Mouse (Mus musculus) T-helper 2 cell (primary cell): ENCODE results near the gene Pld1.

ENCODE experiments used
- in situ Hi-C: fragments of 300-600 bp; cut with MboI, MseI; formaldehyde crosslinking; loops from one replicate; pipeline ENCODE4 v1.15.1; 2025; ENCODE audit warnings: high pct_unique_total_duplicates

Gene Pld1

DNA sequence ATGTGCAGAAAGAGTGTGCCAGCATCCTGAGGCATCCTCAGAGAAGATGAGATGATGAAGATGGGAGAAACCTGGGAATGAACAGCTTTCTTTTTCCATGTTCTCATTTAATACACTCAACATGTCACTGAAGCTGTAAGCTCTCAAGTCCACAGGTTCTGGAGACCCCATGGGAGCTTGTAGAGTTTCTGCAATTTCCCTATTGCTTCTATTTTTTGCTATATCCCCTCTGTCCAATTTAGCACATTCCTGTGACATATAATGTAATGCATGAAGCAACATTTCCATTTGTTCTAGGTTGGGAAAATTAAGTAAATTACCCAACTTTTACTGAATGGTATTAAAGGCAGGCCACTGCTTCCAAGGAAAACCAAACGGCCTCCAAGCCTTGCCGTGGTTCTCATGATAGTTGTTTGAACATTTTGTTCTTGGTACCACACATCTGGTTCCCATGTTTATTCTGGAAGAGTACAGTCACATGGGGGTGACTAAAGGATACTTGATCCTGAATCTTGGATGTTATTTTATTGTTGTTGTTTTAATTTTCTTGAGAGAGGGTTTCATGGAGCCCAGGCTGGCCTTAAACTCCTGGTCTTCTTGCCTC is 52.7 kb downstream of the Pld1 start:
- in situ Hi-C loops = no loop called here

DNA sequence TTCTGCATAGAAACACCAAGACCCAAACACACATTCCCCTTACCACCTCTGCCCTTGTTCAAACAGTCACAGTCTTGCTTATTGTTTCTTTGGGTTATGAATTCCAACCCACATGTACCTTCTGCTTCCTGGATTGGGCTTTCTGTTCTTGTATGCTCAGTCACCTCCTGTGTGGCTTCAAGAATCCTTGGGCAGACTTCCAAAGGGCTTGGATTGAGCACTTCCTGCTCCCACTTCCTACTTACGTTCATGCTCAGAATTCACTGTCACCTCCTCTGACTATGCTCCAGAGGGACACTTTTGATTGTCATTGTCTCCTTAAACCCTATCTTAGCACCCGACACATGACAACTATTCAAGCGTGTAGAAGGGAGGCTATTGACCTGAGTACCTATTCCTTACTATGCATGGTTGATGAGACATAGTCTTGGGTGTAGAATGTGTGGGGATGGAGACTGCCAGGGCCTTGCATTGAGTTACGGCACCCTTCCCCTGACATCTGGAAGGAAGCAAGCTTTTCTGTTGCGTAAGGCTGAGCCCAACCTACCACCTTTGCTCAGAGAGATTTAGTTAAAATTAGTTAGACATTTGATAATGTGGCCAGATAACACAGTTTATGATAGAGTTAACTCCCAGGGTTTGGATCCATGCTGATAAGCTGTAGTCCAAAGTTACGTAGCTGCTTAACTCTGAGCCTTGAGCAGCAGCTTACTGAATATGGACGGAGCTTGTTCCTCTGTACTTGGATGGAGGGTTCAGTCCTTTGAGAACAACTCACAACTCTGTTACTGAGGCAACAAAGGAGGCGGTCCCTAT is 55.9 kb downstream of the Pld1 start:
- in situ Hi-C loops = no loop called here

DNA sequence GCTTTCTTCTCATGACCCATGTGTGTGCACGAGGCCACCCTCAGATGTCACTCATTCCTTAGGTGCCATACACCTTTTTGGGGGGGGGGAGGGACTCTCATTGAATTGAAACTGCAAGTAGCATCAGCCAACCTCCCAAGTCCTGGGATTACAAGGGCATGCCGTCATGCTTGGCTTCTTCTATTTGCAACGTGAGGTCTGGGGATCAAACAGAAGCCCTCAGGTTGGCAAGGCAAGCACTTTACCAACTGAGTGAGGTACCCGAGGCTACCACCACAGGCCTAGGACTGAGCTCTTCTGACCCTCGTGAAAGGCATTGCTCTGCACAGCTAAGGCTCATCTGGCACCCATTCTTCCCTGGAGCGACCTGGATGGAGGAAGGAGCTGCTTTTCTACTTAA is 65.8 kb downstream of the Pld1 start:
- in situ Hi-C loops = no loop called here

DNA sequence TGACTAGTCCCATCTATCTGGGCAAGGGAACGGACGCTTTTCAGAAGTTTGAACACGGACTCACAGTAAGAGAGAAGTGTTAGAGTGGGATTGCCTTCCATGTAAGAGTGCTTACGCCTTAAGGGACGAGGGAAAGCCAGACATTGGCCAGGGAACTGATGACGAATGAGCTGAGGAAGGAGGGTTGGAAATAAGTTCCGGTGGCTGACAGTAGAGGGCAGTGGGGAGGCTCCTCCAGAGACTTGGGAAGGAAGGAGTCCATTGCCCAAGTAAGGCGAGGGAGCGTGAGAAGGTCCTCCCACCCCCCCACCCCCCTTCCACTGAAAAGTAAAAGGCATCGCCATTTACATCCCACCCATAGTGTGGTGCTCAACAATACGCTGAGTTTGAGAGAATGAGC is 69.2 kb downstream of the Pld1 start:
- in situ Hi-C loops = no loop called here

DNA sequence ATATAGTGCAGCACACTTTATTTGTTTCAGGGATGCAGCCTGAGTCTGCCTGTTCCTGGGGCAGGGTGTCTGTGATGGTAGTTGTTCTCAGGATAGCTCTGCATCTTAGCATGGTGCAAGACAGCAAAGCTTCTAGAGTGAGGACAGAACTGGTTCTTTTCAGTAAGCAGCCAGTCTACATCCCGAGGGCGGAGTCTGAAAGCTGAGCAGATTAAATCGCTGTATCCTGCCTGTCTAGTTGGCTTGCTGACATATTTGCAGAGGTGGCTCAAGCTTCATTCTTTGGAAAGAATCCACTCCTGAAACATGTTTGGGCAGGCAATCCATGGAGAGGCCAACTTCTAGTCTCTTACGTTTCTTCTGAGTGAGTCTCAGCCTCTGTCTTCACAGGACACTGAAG is 69.9 kb downstream of the Pld1 start:
- in situ Hi-C loops = no loop called here

DNA sequence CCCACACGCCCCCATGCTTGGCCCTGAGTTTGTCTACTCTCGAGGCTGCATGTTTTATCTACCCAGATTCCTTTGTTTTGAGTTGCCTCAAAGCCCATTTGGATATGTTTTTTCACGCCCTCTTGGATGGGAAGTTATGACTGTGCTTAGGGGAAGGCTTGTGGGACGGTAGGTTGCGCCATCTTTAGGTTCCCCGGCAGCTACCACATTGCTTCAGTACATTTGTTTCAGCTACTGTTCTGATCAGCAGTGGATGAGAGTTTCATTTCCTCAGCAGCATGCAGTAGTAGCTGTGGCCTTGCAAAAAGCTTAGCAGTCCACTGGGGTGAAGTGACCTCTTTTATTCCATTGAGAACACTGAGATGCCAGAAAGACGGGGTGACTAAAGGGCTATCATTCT is 73.7 kb downstream of the Pld1 start:
- in situ Hi-C loops = no loop called here

DNA sequence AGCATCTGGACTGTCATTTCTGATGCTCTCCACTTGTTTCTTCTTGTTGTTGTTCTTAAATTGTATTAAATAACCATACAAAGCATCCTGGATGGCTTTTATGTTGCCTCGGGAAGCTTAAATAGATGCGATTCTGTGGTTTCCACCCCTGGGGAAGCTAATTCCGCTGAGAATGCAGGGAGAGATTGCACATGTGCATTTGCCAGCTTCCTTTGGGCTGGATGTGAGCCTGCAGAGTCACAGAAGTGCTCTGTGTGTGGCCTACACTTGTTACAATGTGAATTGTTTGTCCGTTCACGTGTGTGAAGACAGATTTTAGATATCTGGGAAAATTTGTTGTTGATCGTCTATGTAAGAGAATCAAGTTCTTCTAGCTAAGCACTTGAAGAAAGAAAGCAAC is 74.9 kb downstream of the Pld1 start:
- in situ Hi-C loops = no loop called here

DNA sequence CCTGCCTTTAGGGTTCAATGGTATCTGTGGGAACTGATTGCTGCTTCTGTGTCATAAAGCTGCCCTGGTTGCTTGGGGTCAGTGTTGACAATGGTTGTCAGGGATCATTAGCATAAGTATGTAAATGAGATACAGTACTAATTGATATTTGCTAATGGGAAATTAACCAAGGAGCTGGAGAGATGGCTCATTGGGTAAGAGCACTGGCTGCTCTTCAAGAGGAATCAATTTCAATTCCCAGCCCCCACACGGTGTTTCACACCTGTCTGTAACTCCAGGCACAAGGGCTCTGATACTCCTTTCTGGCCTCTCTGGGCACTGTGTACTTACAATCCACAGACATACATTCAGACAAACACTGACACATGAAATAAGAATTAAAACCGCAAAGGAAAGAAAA is 78.5 kb downstream of the Pld1 start:
- in situ Hi-C loops = no loop called here

DNA sequence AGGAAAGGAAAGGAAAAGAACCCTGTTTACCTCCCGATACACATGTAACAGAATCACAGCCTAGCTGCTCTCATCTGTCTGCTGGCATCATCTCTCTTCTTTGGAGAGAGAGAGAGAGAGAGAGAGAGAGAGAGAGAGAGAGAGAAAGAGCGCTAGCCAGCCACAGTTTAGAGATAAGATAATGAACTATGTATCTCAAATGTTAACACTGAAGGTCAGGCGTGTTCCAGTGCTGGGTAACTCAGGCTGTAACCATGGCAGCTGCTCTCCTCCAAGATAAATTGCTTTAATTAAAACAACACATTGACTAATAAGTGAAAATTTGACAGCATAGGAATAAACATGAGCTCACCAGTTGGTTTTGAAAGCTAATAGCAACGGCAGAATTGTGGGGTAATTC is 81.2 kb downstream of the Pld1 start:
- in situ Hi-C loops = no loop called here

DNA sequence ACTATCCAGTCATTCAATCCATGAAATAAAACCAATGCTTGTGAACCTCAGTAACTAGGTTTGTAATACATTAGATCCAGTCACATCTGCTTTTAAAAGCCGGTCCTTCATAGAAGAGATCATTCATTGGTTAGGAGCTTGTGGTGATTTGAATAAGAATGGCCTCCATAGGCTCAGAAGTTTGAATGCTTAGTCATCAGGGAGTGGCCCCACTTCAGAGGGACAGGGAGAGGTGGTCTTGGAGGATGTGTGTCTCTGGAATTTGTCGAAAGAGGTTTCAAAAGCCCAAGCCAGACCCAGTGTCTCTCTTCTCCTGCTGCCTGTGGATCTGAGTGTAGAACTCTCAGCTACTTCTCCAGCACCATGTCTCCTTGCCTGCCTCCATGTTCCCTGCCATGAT is 81.9 kb downstream of the Pld1 start:
- in situ Hi-C loops = no loop called here

DNA sequence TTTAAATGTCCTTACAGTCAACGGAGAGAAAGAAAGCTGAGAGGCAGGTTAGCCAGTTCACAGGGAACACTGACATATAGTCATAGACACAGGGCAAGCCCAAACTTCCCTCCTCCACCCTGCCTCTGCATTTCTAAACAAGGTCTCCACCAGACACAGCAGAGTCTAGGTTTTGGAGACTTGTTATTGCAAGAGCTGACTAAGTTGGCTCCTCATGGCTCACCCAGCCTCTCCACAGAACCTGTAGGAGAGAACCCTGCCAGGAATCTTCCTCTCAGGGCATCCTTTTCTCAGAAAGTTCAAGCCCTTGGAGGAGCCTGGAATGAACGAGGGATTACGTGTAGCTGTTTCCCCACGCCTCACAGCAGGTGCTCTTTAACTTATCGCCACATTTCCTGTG is 83.7 kb downstream of the Pld1 start:
- in situ Hi-C loops = no loop called here

DNA sequence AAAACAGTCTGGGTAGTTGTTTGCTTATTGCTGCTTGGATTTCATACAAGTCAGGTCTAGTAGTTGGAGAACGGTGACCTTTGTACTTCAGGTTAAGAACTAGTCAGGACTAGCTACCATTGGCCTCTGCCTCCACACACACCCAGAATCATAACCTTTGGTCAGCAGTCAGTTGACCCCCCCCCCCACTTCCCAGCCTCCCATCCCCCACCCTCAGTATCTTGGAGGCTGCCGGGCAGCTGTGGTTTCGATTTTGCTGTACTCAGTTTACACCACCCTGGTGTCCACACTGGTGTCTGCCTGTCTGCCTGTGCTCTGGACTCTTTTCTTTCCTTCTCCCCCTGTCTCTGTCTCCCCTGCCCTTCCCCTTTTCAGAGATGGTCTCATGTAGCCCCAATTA is 88.4 kb downstream of the Pld1 start:
- in situ Hi-C loops = no loop called here

DNA sequence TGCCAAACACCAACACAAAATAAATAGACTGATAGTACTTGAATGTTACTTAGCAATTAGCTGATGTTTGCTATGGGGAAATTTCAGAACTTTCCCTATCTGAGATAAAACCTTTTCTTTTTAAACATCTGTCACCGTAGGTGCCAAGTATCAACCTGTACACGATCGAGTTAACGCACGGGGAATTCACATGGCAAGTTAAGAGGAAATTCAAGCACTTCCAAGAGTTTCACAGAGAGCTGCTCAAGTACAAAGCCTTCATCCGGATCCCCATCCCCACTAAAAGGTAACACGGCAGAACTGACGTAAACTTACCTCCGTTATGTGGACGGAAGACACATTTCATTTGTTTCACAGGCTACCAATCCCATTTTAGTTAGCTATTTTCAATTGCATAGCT is 90.0 kb downstream of the Pld1 start:
- in situ Hi-C loops = no loop called here

DNA sequence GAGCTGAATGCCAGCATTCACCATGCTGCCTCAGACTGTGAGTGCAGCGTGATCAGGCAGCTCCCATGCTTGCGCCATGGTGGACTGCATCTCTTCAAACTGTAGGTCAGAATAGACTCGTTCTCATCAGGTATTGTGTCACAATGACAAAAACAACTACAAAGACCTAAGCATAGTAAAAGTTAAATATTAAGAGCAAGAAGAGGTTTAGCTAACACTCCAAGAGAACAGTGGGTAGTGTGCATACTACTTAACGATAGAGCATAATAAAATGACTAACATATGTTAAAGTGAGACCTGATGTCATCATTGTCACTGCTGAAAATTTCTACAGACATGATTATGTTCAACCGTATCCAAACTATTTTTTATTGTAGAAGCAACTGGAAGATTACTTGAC is 92.4 kb downstream of the Pld1 start:
- in situ Hi-C loops = no loop called here

DNA sequence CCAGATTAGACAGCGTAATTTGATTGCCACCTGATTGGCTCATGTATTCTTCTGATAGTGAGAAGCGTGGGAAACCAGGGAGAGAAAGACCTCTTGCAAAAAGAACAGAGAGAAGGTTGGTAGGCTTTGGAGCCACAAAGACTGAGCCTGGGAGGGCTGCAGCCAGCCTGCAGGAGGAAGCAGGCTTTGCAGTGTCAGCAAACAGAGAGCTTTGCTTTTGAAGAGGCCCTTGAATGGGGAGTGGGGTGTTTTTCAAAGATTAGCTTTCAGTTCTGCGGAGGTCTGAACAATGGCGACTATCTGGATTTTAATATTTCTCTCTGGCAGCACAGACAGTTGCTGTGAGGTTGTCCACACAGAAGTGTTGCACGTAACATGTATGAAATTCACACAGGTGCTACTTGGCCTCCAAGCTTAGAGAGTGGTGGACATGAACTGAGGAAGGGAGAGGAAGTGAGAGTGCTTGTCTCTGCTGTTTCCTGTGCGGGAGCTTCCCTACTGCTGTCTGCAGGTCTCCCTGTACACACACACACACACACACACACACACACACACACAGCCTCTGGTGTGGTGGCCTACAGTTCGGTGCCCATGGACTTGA is 93.2 kb downstream of the Pld1 start:
- in situ Hi-C loops = no loop called here

DNA sequence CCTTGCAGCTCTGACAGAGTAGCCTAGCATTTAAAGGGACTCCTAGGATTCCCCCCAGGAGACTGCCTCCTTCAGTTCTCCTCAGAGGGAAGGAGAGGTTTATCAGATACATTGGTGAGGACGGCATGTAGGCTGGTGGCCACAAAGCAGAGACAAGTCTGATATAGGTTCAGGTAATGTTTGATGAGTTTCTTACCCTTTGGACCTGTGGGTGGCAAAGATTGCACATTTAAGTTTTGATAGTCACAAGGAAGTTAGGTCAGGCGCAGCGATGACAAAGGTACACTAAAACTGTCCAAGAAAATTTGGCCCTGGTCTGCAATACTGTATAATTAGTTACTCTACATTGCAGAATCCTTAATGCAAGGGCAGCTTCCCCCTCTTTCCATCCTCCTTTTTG is 95.4 kb downstream of the Pld1 start:
- in situ Hi-C loops = no loop called here

DNA sequence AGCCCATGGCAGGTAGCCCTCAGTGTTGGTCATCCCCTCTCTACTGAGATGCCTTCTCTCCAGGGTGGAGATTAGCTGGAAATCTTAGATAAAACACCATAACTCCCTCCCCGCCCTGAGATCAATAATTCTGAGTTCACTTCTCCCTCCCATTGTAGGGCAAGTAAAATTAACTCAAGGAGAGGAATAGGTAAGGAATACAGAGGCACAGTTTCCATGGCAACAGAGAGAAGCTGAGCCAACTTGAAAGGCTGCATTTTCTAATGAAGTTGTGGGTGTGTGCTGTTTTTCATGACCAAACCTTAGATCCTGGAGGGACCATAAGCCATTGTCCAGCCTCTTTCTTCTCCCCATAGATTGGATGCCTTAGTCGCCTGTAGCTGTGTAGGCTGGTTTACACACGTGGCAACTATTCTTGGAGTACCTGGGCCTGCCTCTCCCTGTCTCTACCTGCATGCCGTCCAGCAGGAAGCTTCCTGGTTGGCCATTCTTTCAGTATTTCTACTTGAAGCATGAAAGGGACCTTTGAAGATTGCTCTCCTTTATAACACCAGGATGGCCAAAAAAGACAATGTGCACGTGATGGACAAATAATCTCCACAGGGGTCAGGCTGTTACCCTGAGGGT is 96.3 kb downstream of the Pld1 start:
- in situ Hi-C loops = no loop called here

DNA sequence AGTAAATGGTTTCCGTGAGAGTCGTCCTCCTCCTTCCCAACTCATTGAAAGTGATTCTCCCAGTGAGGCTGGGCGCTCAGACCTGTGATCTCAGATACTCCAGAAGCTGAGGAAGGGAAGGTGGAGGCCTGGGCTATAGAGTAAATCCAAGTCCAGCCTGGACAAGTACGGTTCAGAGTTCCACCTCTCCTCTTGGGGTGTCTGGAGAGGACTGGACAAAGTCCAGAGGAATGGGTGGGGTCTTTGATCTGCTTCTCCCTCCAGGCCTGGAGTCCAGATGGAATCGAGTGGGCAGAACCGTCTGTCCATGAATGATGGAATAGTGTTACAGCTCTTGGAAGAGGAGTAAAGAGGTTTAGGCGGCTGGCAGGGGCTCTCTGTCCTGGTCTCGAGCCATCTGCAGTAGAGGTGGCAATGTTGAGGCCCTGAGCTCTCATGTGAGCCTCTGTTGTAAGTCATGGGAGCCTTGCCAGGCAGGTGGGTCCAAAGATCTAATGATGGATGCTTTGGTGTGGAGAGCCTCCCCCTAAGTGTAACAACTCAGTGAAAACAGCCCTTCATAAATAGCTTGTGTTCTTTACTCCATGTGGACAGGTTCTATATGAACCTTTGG is 98.9 kb downstream of the Pld1 start:
- in situ Hi-C loops = no loop called here

DNA sequence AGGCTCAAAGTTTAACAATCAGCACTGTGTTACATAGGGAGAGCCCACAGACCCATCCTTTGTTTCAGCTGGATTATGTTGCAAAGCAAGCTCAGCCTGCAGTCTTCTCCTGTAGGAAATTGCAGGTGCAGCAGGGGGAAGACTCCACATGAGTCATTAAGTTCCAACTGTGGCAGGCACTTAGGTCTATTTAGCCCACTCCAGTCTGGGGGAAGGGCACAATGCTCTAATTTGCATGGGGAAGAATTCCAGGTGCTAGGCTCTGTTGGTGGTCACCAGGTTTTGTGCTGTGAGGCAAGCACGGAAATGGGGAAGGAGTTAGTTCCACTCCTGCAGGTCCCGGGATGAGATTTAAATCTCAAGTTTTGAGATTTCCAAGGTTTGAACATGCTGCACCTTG is 99.6 kb downstream of the Pld1 start:
- in situ Hi-C loops = no loop called here

DNA sequence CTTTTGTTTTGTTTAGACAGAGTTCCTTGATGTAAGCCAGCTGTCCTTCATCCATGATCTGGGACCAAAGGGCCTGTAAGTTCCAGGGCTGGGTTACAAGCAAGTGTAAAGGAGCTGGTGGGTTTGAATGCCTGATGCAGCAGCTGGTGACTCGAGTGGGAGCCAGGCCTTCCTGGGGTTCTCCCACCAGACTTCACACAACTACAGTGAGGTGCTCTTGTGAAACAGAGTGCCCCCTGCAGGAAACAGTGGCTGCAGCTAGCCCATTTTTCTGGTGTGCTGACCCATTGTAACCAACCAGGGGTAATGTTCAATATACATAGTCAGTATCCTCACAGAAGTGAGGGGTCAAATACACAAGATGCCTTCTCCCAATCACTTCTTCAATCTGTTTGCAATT is 101.3 kb downstream of the Pld1 start:
- in situ Hi-C loops = no loop called here

DNA sequence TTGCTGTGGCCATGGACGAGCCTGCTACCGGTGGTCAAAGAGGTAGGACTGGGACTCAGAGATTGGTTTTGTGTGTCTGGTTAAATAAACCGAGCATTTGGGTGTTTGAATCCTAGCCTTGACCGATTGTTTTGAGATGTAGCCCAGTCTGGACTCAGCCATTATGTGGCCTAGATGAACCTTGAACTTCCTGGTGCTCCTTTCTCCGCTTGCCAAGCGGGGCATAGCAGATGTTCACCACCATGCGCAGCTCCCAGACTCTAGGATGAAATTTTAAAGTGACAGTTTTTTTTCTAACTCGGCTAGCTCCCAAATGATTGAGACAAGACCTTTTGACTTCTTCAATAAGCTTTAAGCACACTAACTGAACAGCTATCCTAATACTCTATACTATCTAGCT is 102.7 kb downstream of the Pld1 start:
- in situ Hi-C loops = no loop called here

DNA sequence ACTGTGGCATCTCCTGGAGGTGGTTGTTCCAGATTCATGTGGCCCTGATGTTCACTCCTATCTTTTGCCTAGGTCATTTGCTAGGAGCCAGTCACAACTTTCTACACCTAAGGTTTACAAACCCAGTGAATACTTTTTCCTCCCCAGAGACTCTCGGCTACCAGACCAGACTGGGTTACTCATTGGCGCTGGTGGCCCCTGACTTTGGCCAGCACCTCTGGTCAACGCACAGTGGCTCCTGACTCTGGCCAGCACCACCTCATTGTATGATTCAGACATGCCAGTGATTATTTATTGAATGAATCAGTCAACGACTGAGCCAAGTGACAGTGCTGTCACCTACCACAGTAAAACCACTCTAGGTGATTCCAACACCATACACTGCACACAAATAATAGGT is 103.9 kb downstream of the Pld1 start:
- in situ Hi-C loops = no loop called here
